Mouse (Mus musculus) myocyte (in vitro differentiated cells): ENCODE results near the gene Zfp592. TPM values are rescaled to one million over a fixed set of nuclear protein-coding genes. Genes with fewer than 3 reads are reported as not detected.

Experiments
- H3K27me3 ChIP-seq: one replicate; pipeline ENCODE4 v1.6.1; 2011; ENCODE audit not compliant: control insufficient read depth, insufficient read depth, insufficient read length
- H3K36me3 ChIP-seq: one replicate; pipeline ENCODE4 v1.6.1; 2011; ENCODE audit not compliant: control insufficient read depth, insufficient read depth
- H3K4me2 ChIP-seq: one replicate; pipeline ENCODE4 v1.6.1; 2011; ENCODE audit warnings: low read depth, control low read depth
- H3K4me3 ChIP-seq: one replicate; pipeline ENCODE4 v1.5.1; 2011; ENCODE audit warnings: mild to moderate bottlenecking, control low read depth, moderate library complexity
- H3K79me2 ChIP-seq: one replicate; pipeline ENCODE4 v1.6.1; 2011; ENCODE audit not compliant: control insufficient read depth, insufficient read depth
- H3ac ChIP-seq: one replicate; pipeline ENCODE4 v1.6.1; 2011; ENCODE audit not compliant: control insufficient read depth, insufficient read length
- CEBPB ChIP-seq: IDR thresholded peaks from 2 replicates; pipeline ENCODE4 v1.6.1; 2011; ENCODE audit warnings: mild to moderate bottlenecking, moderate library complexity; ENCODE audit not compliant: poor library complexity, insufficient read depth, severe bottlenecking
- E2F4 ChIP-seq: IDR thresholded peaks from one replicate; pipeline ENCODE4 v1.6.1; 2011; ENCODE audit warnings: mild to moderate bottlenecking, control low read depth, moderate library complexity; ENCODE audit not compliant: insufficient read depth
- MAX ChIP-seq: IDR thresholded peaks from one replicate; pipeline ENCODE4 v1.6.1; 2011; ENCODE audit warnings: low read depth, mild to moderate bottlenecking, control low read depth
- MYOD1 ChIP-seq, 3 experiments: IDR thresholded peaks; one replicate each; pipeline ENCODE4 v1.6.1; 2011; ENCODE audit warnings: control low read depth in 2 of 3, low read depth in 2 of 3, mild to moderate bottlenecking in 2 of 3, moderate library complexity in 1 of 3; ENCODE audit not compliant: insufficient read length in 2 of 3, control insufficient read depth in 1 of 3
- MYOG ChIP-seq, 3 experiments: IDR thresholded peaks; one replicate each; pipeline ENCODE4 v1.6.1; 2011; ENCODE audit warnings: control low read depth in 2 of 3, low read depth in 2 of 3, mild to moderate bottlenecking in 2 of 3; ENCODE audit not compliant: insufficient read length in 2 of 3, control insufficient read depth in 1 of 3, insufficient read depth in 1 of 3
- POLR2A ChIP-seq: IDR thresholded peaks from one replicate; pipeline ENCODE4 v1.6.1; 2011; ENCODE audit warnings: low read depth, mild to moderate bottlenecking, control low read depth, moderate library complexity; ENCODE audit not compliant: insufficient read length
- POLR2AphosphoS2 ChIP-seq: IDR thresholded peaks from one replicate; pipeline ENCODE4 v1.6.1; 2011; ENCODE audit warnings: low read depth, control low read depth; ENCODE audit not compliant: insufficient read length
- REST ChIP-seq: IDR thresholded peaks from one replicate; pipeline ENCODE4 v1.6.1; 2011; ENCODE audit warnings: mild to moderate bottlenecking, control low read depth, moderate library complexity; ENCODE audit not compliant: insufficient read depth, insufficient read length
- SRF ChIP-seq: IDR thresholded peaks from one replicate; pipeline ENCODE4 v1.6.1; 2011; ENCODE audit warnings: low read depth; ENCODE audit not compliant: control insufficient read depth, insufficient read length
- TCF12 ChIP-seq: IDR thresholded peaks from one replicate; pipeline ENCODE4 v1.6.1; 2011; ENCODE audit warnings: mild to moderate bottlenecking, control low read depth; ENCODE audit not compliant: poor library complexity, insufficient read depth, severe bottlenecking
- TCF3 ChIP-seq: IDR thresholded peaks from one replicate; pipeline ENCODE4 v1.6.1; 2011; ENCODE audit warnings: low read depth, control low read depth; ENCODE audit not compliant: insufficient read length
- USF1 ChIP-seq: IDR thresholded peaks from one replicate; pipeline ENCODE4 v1.6.1; 2011; ENCODE audit warnings: low read depth, mild to moderate bottlenecking, control low read depth, moderate library complexity
- polyA plus RNA-seq: library from polyadenylated mRNA; unstranded; fragments of >200 nt; fragmentation: generic; extraction: Trizol; gene quantifications from one replicate; pipeline ENCODE4 v1.2.1, GENCODE M21; 2012; ENCODE audit warnings: missing spikeins

Gene Zfp592
- polyA plus RNA-seq, 1 experiment, result 11.9 TPM

GRCm38 (mm10) chr7:80986458-80987187, 6.9 kb upstream of the Zfp592 start:
- Histone ChIP-seq H3ac (no peak overlapping the region), H3K36me3 (no peaks in the 10 kb centered on the region), H3K4me3 (no peak overlapping the region), H3K4me2 (no peak overlapping the region), H3K79me2 (peaks cover under 1% of the 10 kb centered on the region), H3K27me3 (no peaks in the 10 kb centered on the region)
- TF ChIP-seq E2F4 (no peak), POLR2A (no peak), TCF12 (no peak), SRF (no peak), USF1 (no peak), POLR2AphosphoS2 (no peak), REST (no peak), CEBPB (no peak), MAX (no peak), TCF3 (no peak), MYOD1 (IDR thresholded peaks at IDR 0.05; ENCODE audit: control insufficient read depth in 1 of 3, insufficient read length in 2 of 3, low read depth in 2 of 3) (no peak), MYOG (IDR thresholded peaks at IDR 0.05; ENCODE audit: control insufficient read depth in 1 of 3, insufficient read depth in 1 of 3, insufficient read length in 2 of 3, low read depth in 2 of 3) (no peak)

DNA sequence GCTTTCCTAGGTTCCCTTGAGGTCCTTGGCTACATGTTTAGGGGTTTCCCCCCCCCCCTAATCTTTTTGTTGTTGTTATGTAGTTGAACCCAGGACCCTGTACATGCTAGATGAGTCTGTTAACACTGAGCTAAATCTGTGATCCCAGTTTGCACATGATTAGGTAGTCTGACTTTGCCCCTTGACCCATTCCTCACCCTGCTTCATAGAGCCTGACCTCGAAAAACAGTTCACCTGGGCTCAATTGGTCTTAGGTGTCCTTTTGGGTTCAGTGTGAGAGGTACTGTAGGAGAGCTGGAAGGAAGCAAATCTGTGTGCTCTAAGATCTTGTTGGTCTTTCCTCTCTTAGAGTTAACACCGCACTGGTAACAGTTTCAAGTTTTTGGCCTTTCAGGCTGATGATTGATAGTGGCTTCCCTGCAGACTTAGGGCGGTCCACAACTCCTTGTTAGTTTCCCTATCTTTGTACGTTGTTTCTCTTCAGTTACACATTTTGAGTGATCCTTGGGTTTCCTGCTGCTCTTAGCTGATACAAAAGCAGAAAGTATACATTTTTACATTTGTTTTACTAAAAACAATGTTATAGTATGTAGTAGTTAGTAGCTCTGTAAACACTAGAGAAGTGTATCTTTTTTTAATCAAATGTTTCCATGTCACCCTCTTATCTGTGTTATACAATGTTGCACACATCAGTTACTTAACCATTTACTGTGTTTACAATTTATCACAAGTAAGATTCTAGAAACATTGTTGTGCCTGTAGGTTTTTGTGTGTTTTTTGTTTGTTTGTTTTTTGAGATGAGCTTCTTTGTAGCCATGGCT, 5.5 kb upstream of the Zfp592 start:
- H3ac ChIP-seq, result no peak overlapping the region
- TF ChIP-seq SRF (no peak), MYOG (IDR thresholded peaks at IDR 0.05; ENCODE audit: control insufficient read depth in 1 of 3, insufficient read depth in 1 of 3, insufficient read length in 2 of 3, low read depth in 2 of 3) (no peak), REST (no peak), MAX (no peak), POLR2AphosphoS2 (no peak), POLR2A (no peak), TCF12 (no peak), TCF3 (no peak), USF1 (no peak), CEBPB (no peak)
- H3K79me2 ChIP-seq, result peaks cover 14% of the 10 kb centered on the region
- no peak overlapping the region for H3K4me2 ChIP-seq
- no peaks in the 10 kb centered on the region for H3K27me3 ChIP-seq
- H3K4me3 ChIP-seq, result no peak overlapping the region
- no peaks in the 10 kb centered on the region for H3K36me3 ChIP-seq

- TF ChIP-seq CEBPB (no peak), MAX (no peak), MYOD1 (IDR thresholded peaks at IDR 0.05; ENCODE audit: control insufficient read depth in 1 of 3, insufficient read length in 2 of 3, low read depth in 2 of 3) (no peak), SRF (no peak), REST (no peak), POLR2A (no peak), MYOG (IDR thresholded peaks at IDR 0.05; ENCODE audit: control insufficient read depth in 1 of 3, insufficient read depth in 1 of 3, insufficient read length in 2 of 3, low read depth in 2 of 3) (no peak), POLR2AphosphoS2 (no peak), USF1 (no peak), TCF3 (no peak), E2F4 (no peak), TCF12 (no peak)
- H3ac ChIP-seq, result no peak overlapping the region
- H3K4me2 ChIP-seq, result no peak overlapping the region
Observed at GRCm38 (mm10) chr7:80990276-80990675, 3.2 kb upstream of the Zfp592 start.

GRCm38 (mm10) chr7:80991589-80991988, 1.9 kb upstream of the Zfp592 start:
- no peaks in the 10 kb centered on the region for H3K36me3 ChIP-seq
- no peak overlapping the region for H3ac ChIP-seq
- TF ChIP-seq POLR2AphosphoS2, result no peak
- TF ChIP-seq CEBPB, result no peak
- no peak for TF ChIP-seq REST
- TF ChIP-seq TCF12, result no peak
- no peak for TF ChIP-seq USF1
- TF ChIP-seq E2F4, result no peak
- TF ChIP-seq SRF, result no peak
- TF ChIP-seq POLR2A, result no peak
- TF ChIP-seq MYOD1 (IDR thresholded peaks at IDR 0.05; ENCODE audit: control insufficient read depth in 1 of 3, insufficient read length in 2 of 3, low read depth in 2 of 3), result no peak
- no peak for TF ChIP-seq MYOG (IDR thresholded peaks at IDR 0.05; ENCODE audit: control insufficient read depth in 1 of 3, insufficient read depth in 1 of 3, insufficient read length in 2 of 3, low read depth in 2 of 3)
- TF ChIP-seq MAX, result no peak
- no peak for TF ChIP-seq TCF3
- H3K4me2 ChIP-seq, result peak overlapping the region; percentile 95
- peaks cover 41% of the 10 kb centered on the region for H3K79me2 ChIP-seq
- H3K4me3 ChIP-seq, result peak overlapping the region; percentile 81
- H3K27me3 ChIP-seq, result no peaks in the 10 kb centered on the region

More at GRCm38 (mm10) chr7:80990276-80990675, 3.2 kb upstream of the Zfp592 start:
- H3K36me3 ChIP-seq, result no peaks in the 10 kb centered on the region
- H3K4me3 ChIP-seq, result no peak overlapping the region
- H3K27me3 ChIP-seq, result no peaks in the 10 kb centered on the region
- H3K79me2 ChIP-seq, result peaks cover 28% of the 10 kb centered on the region
